Mouse (Mus musculus) liver, postnatal 0 days (tissue): ENCODE measurements at regions not wholly inside any gene's neighbourhood (a gene's known extent, or its start where the extent isn't known, plus 50 kb on each side); places are given as distances from the start of the nearest gene placed in this dataset.

Experiments
- ATAC-seq: fragments of 200-750 bp; cut with Nextera tagmentation; 2 replicates; pipeline ENCODE4 v1.8.0; 2017; ENCODE audit warnings: mild to moderate bottlenecking, moderate library complexity
- DNase-seq: peaks from one replicate; pipeline ENCODE4 v3.0.0-alpha.2; 2016
- H3K27ac ChIP-seq: fragments of 300-500 bp; sonication (generic); 2 replicates; pipeline ENCODE4 v1.5.1; 2014; ENCODE audit warnings: antibody characterized with exemption, moderate library complexity, mild to moderate bottlenecking, low read depth
- H3K27me3 ChIP-seq: fragments of 300-500 bp; sonication (generic); 2 replicates; pipeline ENCODE4 v1.6.1; 2014; ENCODE audit warnings: low read length, control low read depth, mixed read lengths; ENCODE audit not compliant: insufficient read depth
- H3K36me3 ChIP-seq: fragments of 300-500 bp; sonication (generic); replicated peaks from 2 replicates; pipeline ENCODE4 v1.6.1; 2014; ENCODE audit warnings: mild to moderate bottlenecking, control low read depth, low read length, moderate library complexity, mixed read lengths; ENCODE audit not compliant: insufficient read depth
- H3K4me1 ChIP-seq: fragments of 300-500 bp; sonication (generic); 2 replicates; pipeline ENCODE4 v1.6.1; 2014; ENCODE audit warnings: antibody characterized with exemption, mild to moderate bottlenecking, control low read depth; ENCODE audit not compliant: insufficient read depth
- H3K4me2 ChIP-seq: fragments of 300-500 bp; sonication (generic); 2 replicates; pipeline ENCODE4 v1.6.1; 2014; ENCODE audit warnings: low read depth, mild to moderate bottlenecking, low read length, moderate library complexity, mixed read lengths
- H3K4me3 ChIP-seq: fragments of 300-500 bp; sonication (generic); 2 replicates; pipeline ENCODE4 v1.5.1; 2014; ENCODE audit warnings: low read depth, low read length
- H3K9ac ChIP-seq: fragments of 300-500 bp; sonication (generic); replicated peaks from 2 replicates; pipeline ENCODE4 v1.6.1; 2014; ENCODE audit warnings: mild to moderate bottlenecking, moderate library complexity
- H3K9me3 ChIP-seq: fragments of 300-500 bp; sonication (generic); 2 replicates; pipeline ENCODE4 v1.6.1; 2016; ENCODE audit warnings: mild to moderate bottlenecking, control low read depth, low read length, mixed read lengths
- CTCF ChIP-seq: sonication (generic); IDR thresholded peaks from 2 replicates; pipeline ENCODE4 v1.5.1; 2016; ENCODE audit warnings: antibody characterized with exemption, low read depth
- EP300 ChIP-seq: IDR thresholded peaks from 2 replicates; pipeline ENCODE4 v1.6.1; 2016; ENCODE audit warnings: antibody characterized with exemption, low read depth, mild to moderate bottlenecking
- WGBS: fragments of 180-500 bp; shearing (Covaris S2); extraction: QIAGEN DNeasy Blood & Tissue Kit; methylation state at CpG from one replicate; pipeline ENCODE4 v1.1.7; 2014; ENCODE audit not compliant: insufficient replicate concordance; 5-methylcytosine and 5-hydroxymethylcytosine counted together

GRCm38 (mm10) chr1:193568586-193569174, 198.6 kb upstream of the Camk1g start:
- 47% methylated on average over 4 of the region's 4 CpGs for WGBS
- no peaks in the 10 kb centered on the region for H3K9me3 ChIP-seq
- no peak for TF ChIP-seq EP300
- no peak for TF ChIP-seq CTCF
- no peak for ATAC-seq
- H3K9ac ChIP-seq = no peak overlapping the region
- no peaks in the 10 kb centered on the region for H3K27me3 ChIP-seq
- no peak overlapping the region for H3K27ac ChIP-seq
- H3K4me1 ChIP-seq = peaks cover 7% of the 10 kb centered on the region; the same call in 1 of the 2 replicates
- no peak overlapping the region for H3K4me2 ChIP-seq
- H3K36me3 ChIP-seq = no peaks in the 10 kb centered on the region
- H3K4me3 ChIP-seq = no peak overlapping the region
- no peak for DNase-seq

GRCm38 (mm10) chr1:193567217-193567616, 197.1 kb upstream of the Camk1g start:
- 39% methylated on average over 1 of the region's 1 CpGs for whole genome bisulfite sequencing

GRCm38 (mm10) chr1:193564225-193564624, 194.1 kb upstream of the Camk1g start:
- Histone ChIP-seq H3K36me3 (no peaks in the 10 kb centered on the region), H3K4me2 (no peak overlapping the region), H3K4me3 (no peak overlapping the region), H3K9ac (no peak overlapping the region), H3K4me1 (peaks cover 7% of the 10 kb centered on the region; the same call in 1 of the 2 replicates), H3K9me3 (no peaks in the 10 kb centered on the region), H3K27me3 (no peaks in the 10 kb centered on the region), H3K27ac (no peak overlapping the region)
- no peak for DNase-seq
- WGBS = 71% methylated on average over 3 of the region's 3 CpGs
- ATAC-seq = no peak
- TF ChIP-seq EP300 (no peak), CTCF (no peak)

More at GRCm38 (mm10) chr1:193567217-193567616, 197.1 kb upstream of the Camk1g start:
- H3K36me3 ChIP-seq = no peaks in the 10 kb centered on the region
- no peak for DNase-seq
- no peak for TF ChIP-seq CTCF
- no peak for TF ChIP-seq EP300
- no peaks in the 10 kb centered on the region for H3K27me3 ChIP-seq
- no peaks in the 10 kb centered on the region for H3K9me3 ChIP-seq
- H3K4me3 ChIP-seq = no peak overlapping the region
- peaks cover 7% of the 10 kb centered on the region; the same call in 1 of the 2 replicates for H3K4me1 ChIP-seq
- H3K4me2 ChIP-seq = no peak overlapping the region
- peak; percentile 49; the same call in 1 of the 2 replicates for ATAC-seq
- H3K27ac ChIP-seq = peak overlapping the region; percentile 34; the same call in 1 of the 2 replicates
- no peak overlapping the region for H3K9ac ChIP-seq

- no peak overlapping the region for H3K4me2 ChIP-seq
- DNase-seq (no peak), ATAC-seq (no peak)
- H3K36me3 ChIP-seq = no peaks in the 10 kb centered on the region
- TF ChIP-seq CTCF (no peak), EP300 (no peak)
- H3K4me1 ChIP-seq = no peaks in the 10 kb centered on the region
- H3K27me3 ChIP-seq = no peaks in the 10 kb centered on the region
- WGBS = 76% methylated on average over 2 of the region's 2 CpGs
- no peak overlapping the region for H3K9ac ChIP-seq
- no peak overlapping the region for H3K4me3 ChIP-seq
- H3K9me3 ChIP-seq = no peaks in the 10 kb centered on the region
- no peak overlapping the region for H3K27ac ChIP-seq
Observed at GRCm38 (mm10) chr1:193562242-193562641, 192.1 kb upstream of the Camk1g start.

GRCm38 (mm10) chr1:193558122-193558521, 188.0 kb upstream of the Camk1g start:
- DNase-seq = no peak
- no peak for ATAC-seq
- WGBS = 20% methylated on average over 4 of the region's 4 CpGs

GRCm38 (mm10) chr1:193554731-193555130, 184.6 kb upstream of the Camk1g start:
- ATAC-seq (no peak), DNase-seq (no peak)
- no peak overlapping the region for H3K4me3 ChIP-seq
- TF ChIP-seq EP300 (no peak), CTCF (no peak)
- H3K9ac ChIP-seq = no peak overlapping the region
- H3K36me3 ChIP-seq = no peaks in the 10 kb centered on the region
- WGBS = 66% methylated on average over 3 of the region's 3 CpGs
- no peaks in the 10 kb centered on the region for H3K9me3 ChIP-seq
- H3K27me3 ChIP-seq = no peaks in the 10 kb centered on the region
- H3K4me1 ChIP-seq = no peaks in the 10 kb centered on the region
- H3K27ac ChIP-seq = no peak overlapping the region
- H3K4me2 ChIP-seq = no peak overlapping the region

More at GRCm38 (mm10) chr1:193558122-193558521, 188.0 kb upstream of the Camk1g start:
- Histone ChIP-seq H3K4me3 (no peak overlapping the region), H3K9me3 (no peaks in the 10 kb centered on the region), H3K27me3 (no peaks in the 10 kb centered on the region), H3K4me1 (no peaks in the 10 kb centered on the region), H3K36me3 (no peaks in the 10 kb centered on the region), H3K4me2 (no peak overlapping the region), H3K9ac (no peak overlapping the region), H3K27ac (no peak overlapping the region)
- TF ChIP-seq CTCF (no peak), EP300 (no peak)

GRCm38 (mm10) chr1:193552348-193552747, 182.2 kb upstream of the Camk1g start:
- Histone ChIP-seq H3K4me3 (no peak overlapping the region), H3K4me1 (no peaks in the 10 kb centered on the region), H3K4me2 (no peak overlapping the region), H3K27me3 (no peaks in the 10 kb centered on the region), H3K36me3 (no peaks in the 10 kb centered on the region), H3K9ac (no peak overlapping the region), H3K9me3 (no peaks in the 10 kb centered on the region), H3K27ac (no peak overlapping the region)
- WGBS = 54% methylated on average over 2 of the region's 2 CpGs
- ATAC-seq (no peak), DNase-seq (no peak)
- TF ChIP-seq CTCF (no peak), EP300 (no peak)
